Comparison of ENCODE assay signal across 11 mouse cellular contexts in the genomic region with DNA sequence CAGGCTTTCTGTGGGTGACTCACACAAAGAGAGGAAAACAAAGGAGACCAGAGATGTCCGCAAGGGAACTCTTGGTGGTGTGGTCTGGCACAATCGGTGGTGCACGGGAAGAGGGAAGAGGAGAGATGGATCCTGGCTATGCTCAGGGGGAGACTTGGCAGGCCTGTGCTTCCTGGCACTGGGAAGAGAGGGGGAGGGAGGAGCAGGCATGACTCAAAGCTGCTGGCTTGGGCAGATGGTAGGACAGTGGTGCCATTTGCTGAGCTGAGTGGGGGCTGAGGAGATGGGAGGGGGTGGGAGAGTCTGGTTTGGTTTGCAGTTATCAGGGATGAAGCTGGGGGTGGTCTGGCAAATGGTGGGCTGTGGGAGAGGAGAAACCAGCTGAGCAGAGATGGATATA. TPM values are rescaled to one million over a fixed set of nuclear protein-coding genes. Genes with fewer than 3 reads are reported as not detected.
DNase-seq lines count a peak whose midpoint lies in the region; ATAC-seq and TF ChIP-seq lines count a peak whose summit lies in the region.
"Had no signal": no experiment of that assay in that cellular context is flagged by ENCODE, and none has a peak within 500 bp of the region (broad histone marks: within the 10 kb centered on the region; RNA-seq: fewer than 3 reads in every experiment).

No protein-coding gene starts in this region.

- no peaks in the 10 kb centered on the region for H3K79me2 ChIP-seq in myocyte (ENCODE audit: control insufficient read depth, insufficient read depth)

- H3K27ac ChIP-seq in heart, embryonic 10.5 days = 0 out of 2 replicates have a peak overlapping the region, but pooled peaks have one; percentile 7
- H3K27ac ChIP-seq in cerebellum, adult 2 months (ENCODE audit: insufficient read depth, low read length) = no peak overlapping the region
- H3K27ac ChIP-seq: macrophage had no signal

- no peak for TF ChIP-seq POLR2A in cerebellum, adult 2 months (IDR thresholded peaks at IDR 0.05; ENCODE audit: borderline replicate concordance, insufficient read depth, low read length)
- no peak for TF ChIP-seq POLR2A in myocyte (IDR thresholded peaks at IDR 0.05; ENCODE audit: insufficient read length, low read depth)

- 51% methylated on average over 3 of the region's 3 CpGs for WGBS in heart, embryonic 10.5 days
- 15% methylated on average over 3 of the region's 3 CpGs for WGBS in cerebellum, adult 2 months

- H3K4me1 ChIP-seq in heart, embryonic 10.5 days = peaks cover 31% of the 10 kb centered on the region
- peaks cover 9% of the 10 kb centered on the region for H3K4me1 ChIP-seq in cerebellum, adult 2 months (ENCODE audit: control insufficient read depth, insufficient read depth, low read length)

- H3K27me3 ChIP-seq in heart, embryonic 10.5 days (ENCODE audit: insufficient read depth, poor library complexity, severe bottlenecking) = no peaks in the 10 kb centered on the region
- H3K27me3 ChIP-seq in cerebellum, adult 2 months (ENCODE audit: control insufficient read depth, insufficient read depth, low read length) = no peaks in the 10 kb centered on the region
- no peaks in the 10 kb centered on the region for H3K27me3 ChIP-seq in myocyte (ENCODE audit: control insufficient read depth, insufficient read depth, insufficient read length)

- H3ac ChIP-seq in myocyte (ENCODE audit: control insufficient read depth, insufficient read length) = no peak overlapping the region

- no peak overlapping the region for H3K4me3 ChIP-seq in heart, embryonic 10.5 days
- no peak overlapping the region for H3K4me3 ChIP-seq in cerebellum, adult 2 months (replicated peaks; ENCODE audit: insufficient read depth, low read depth, low read length)
- H3K4me3 ChIP-seq in myocyte = no peak overlapping the region

- peak overlapping the region; percentile 18 for H3K4me2 ChIP-seq in myocyte (ENCODE audit: low read depth)

- no peak for TF ChIP-seq CTCF in cerebellum, adult 2 months (IDR thresholded peaks at IDR 0.05; ENCODE audit: borderline replicate concordance, insufficient read depth, low read depth, low read length)

- no peaks in the 10 kb centered on the region for H3K9me3 ChIP-seq in heart, embryonic 10.5 days

- ATAC-seq in monocyte, adult 5-6 weeks (replicated peaks; ENCODE audit: insufficient number of reproducible peaks, low FRiP score, low TSS enrichment, poor library complexity, severe bottlenecking) = no peak
- ATAC-seq in megakaryocyte progenitor cell, adult 5-6 weeks (replicated peaks; ENCODE audit: poor library complexity) = no peak
- ATAC-seq in granulocyte monocyte progenitor cell, adult 5-6 weeks (replicated peaks; ENCODE audit: poor library complexity, severe bottlenecking) = no peak

- DNase-seq in heart, embryonic 10.5 days (ENCODE audit: low spot score) = peak; percentile 73
- no peak for DNase-seq in heart, postnatal 14 days
- DNase-seq in cerebellum, adult 2 months = peak; percentile 49 to 68
- peak; percentile 84 for DNase-seq in layer of hippocampus, adult 11-12 months (ENCODE audit: low spot score)
- DNase-seq: kidney, postnatal 25 days had no signal

- H3K36me3 ChIP-seq in heart, embryonic 10.5 days = no peaks in the 10 kb centered on the region
- H3K36me3 ChIP-seq in myocyte (ENCODE audit: control insufficient read depth, insufficient read depth) = no peaks in the 10 kb centered on the region

- intact Hi-C loops in heart, postnatal 14 days (cut with DNase I) = no loop called here

TF ChIP-seq in myocyte, 11 proteins besides CTCF, POLR2A, EP300 and RAD21:
- TF ChIP-seq MYOG (IDR thresholded peaks at IDR 0.05; ENCODE audit: control insufficient read depth in 1 of 3, insufficient read depth in 1 of 3, insufficient read length in 2 of 3, low read depth in 2 of 3) (peak in 1 of 3 experiments; percentile 10), REST (IDR thresholded peaks at IDR 0.05; ENCODE audit: insufficient read depth, insufficient read length) (no peak), MYOD1 (IDR thresholded peaks at IDR 0.05; ENCODE audit: control insufficient read depth in 1 of 3, insufficient read length in 2 of 3, low read depth in 2 of 3) (peak in 1 of 3 experiments; percentile 24), MAX (IDR thresholded peaks at IDR 0.05; ENCODE audit: low read depth) (no peak), POLR2AphosphoS2 (IDR thresholded peaks at IDR 0.05; ENCODE audit: insufficient read length, low read depth) (no peak)

RNA-seq across cellular contexts. Expression of a gene that starts 5.1 kb away (rescaled TPM):
- 3.5 and 7.2 TPM in 2 replicates for polyA plus RNA-seq in heart, embryonic 10.5 days (2016; fragmentation: Nextera tagmentation; extraction: Ambion mirVana)
- 10 to 100 TPM; 10.6 to 11.0 TPM for total RNA-seq in heart, postnatal 14 days (2021)
- polyA plus RNA-seq in cerebellum, adult 2 months (2012; rRNA removed) = 35.0 and 35.8 TPM in 2 replicates
- polyA plus RNA-seq in myocyte (2012; fragmentation: generic; extraction: Trizol) = 6.3 TPM
- 4.7 to 13.6 TPM (median 13.4 TPM) in 3 replicates for total RNA-seq in monocyte, adult 5-6 weeks (2017)
- total RNA-seq in megakaryocyte progenitor cell, adult 5-6 weeks (2015) = 4.2 and 4.7 TPM in 2 replicates
- 3.9 and 5.2 TPM in 2 replicates for total RNA-seq in megakaryocyte progenitor cell, adult 5-6 weeks (2017)
- total RNA-seq in granulocyte monocyte progenitor cell, adult 5-6 weeks (2014; fragmentation: Nextera tagmentation) = 6.6 and 12.7 TPM in 2 replicates
- 6.2 and 6.6 TPM in 2 replicates for total RNA-seq in granulocyte monocyte progenitor cell, adult 5-6 weeks (2017)

RNA-seq across cellular contexts. Expression of a gene that starts 36.1 kb away (rescaled TPM):
- polyA plus RNA-seq in heart, embryonic 10.5 days (2016; fragmentation: Nextera tagmentation; extraction: Ambion mirVana) = 332 and 445 TPM in 2 replicates
- total RNA-seq in heart, postnatal 14 days (2021) = 100 to 1,000 TPM; 886 to 904 TPM
- polyA plus RNA-seq in cerebellum, adult 2 months (2012; rRNA removed) = 275 and 279 TPM in 2 replicates
- 193 TPM for polyA plus RNA-seq in myocyte (2012; fragmentation: generic; extraction: Trizol)
- 102 to 144 TPM (median 122 TPM) in 3 replicates for total RNA-seq in monocyte, adult 5-6 weeks (2017)
- 84.6 and 98.4 TPM in 2 replicates for total RNA-seq in megakaryocyte progenitor cell, adult 5-6 weeks (2015)
- 144 and 170 TPM in 2 replicates for total RNA-seq in megakaryocyte progenitor cell, adult 5-6 weeks (2017)
- 102 and 123 TPM in 2 replicates for total RNA-seq in granulocyte monocyte progenitor cell, adult 5-6 weeks (2014; fragmentation: Nextera tagmentation)
- 143 and 158 TPM in 2 replicates for total RNA-seq in granulocyte monocyte progenitor cell, adult 5-6 weeks (2017)

RNA-seq across cellular contexts. Expression of a gene that starts 50.3 kb away (rescaled TPM):
- 0.19 and 0.36 TPM in 2 replicates for polyA plus RNA-seq in heart, embryonic 10.5 days (2016; fragmentation: Nextera tagmentation; extraction: Ambion mirVana)
- under 1 TPM in 1 of 2 experiments, not detected in 1; 0.48 TPM for total RNA-seq in heart, postnatal 14 days (2021)
- 0.41 and 0.55 TPM in 2 replicates for polyA plus RNA-seq in cerebellum, adult 2 months (2012; rRNA removed)
- 2.1 TPM for polyA plus RNA-seq in myocyte (2012; fragmentation: generic; extraction: Trizol)
- total RNA-seq in monocyte, adult 5-6 weeks (2017) = not detected in 3 replicates
- total RNA-seq in megakaryocyte progenitor cell, adult 5-6 weeks (2015) = not detected in 2 replicates
- total RNA-seq in megakaryocyte progenitor cell, adult 5-6 weeks (2017) = not detected in 2 replicates
- not detected in 2 replicates for total RNA-seq in granulocyte monocyte progenitor cell, adult 5-6 weeks (2014; fragmentation: Nextera tagmentation)
- total RNA-seq in granulocyte monocyte progenitor cell, adult 5-6 weeks (2017) = not detected in 2 replicates
- total RNA-seq: CH12.LX had no signal
- polyA plus RNA-seq: macrophage had no signal

Comparison
In these comparisons a context has a peak if more than half of its experiments do, and no peak if none do; other contexts are left out.
1. DNase-seq: peak in heart, embryonic 10.5 days (single experiment), cerebellum, adult 2 months (2 of 2) and layer of hippocampus, adult 11-12 months (single experiment); none in heart, postnatal 14 days (0 of 2).